Mouse (Mus musculus) midbrain, embryonic 16.5 days (tissue): ENCODE results near the gene Eva1a. TPM values are rescaled to one million over a fixed set of nuclear protein-coding genes. Genes with fewer than 3 reads are reported as not detected.
A peak's percentile ranks its signal among the peaks of the same experiment; 100 is the strongest.

Source experiments
- ATAC-seq: fragments of 200-750 bp; cut with Nextera tagmentation; 2 replicates; pipeline ENCODE4 v1.8.0; 2017; ENCODE audit warnings: moderate TSS enrichment
- H3K27ac ChIP-seq: fragments of 300-500 bp; sonication (generic); 2 replicates; pipeline ENCODE4 v1.5.1; 2014; ENCODE audit warnings: mild to moderate bottlenecking, low read length, mixed read lengths
- H3K27me3 ChIP-seq: fragments of 300-500 bp; sonication (generic); 2 replicates; pipeline ENCODE4 v1.6.1; 2014; ENCODE audit warnings: low read depth, low read length, mixed read lengths; ENCODE audit not compliant: control insufficient read depth, insufficient read depth
- H3K36me3 ChIP-seq: fragments of 300-500 bp; sonication (generic); 2 replicates; pipeline ENCODE4 v1.6.1; 2014; ENCODE audit warnings: mild to moderate bottlenecking, low read length, moderate library complexity, mixed read lengths; ENCODE audit not compliant: control insufficient read depth, insufficient read depth
- H3K4me1 ChIP-seq: fragments of 300-500 bp; sonication (generic); 2 replicates; pipeline ENCODE4 v1.6.1; 2014; ENCODE audit warnings: mild to moderate bottlenecking, low read length, mixed read lengths; ENCODE audit not compliant: control insufficient read depth, insufficient read depth
- H3K4me2 ChIP-seq: fragments of 300-500 bp; sonication (generic); 2 replicates; pipeline ENCODE4 v1.6.1; 2014; ENCODE audit warnings: mild to moderate bottlenecking, low read length, mixed read lengths
- H3K4me3 ChIP-seq: fragments of 300-500 bp; sonication (generic); 2 replicates; pipeline ENCODE4 v1.5.1; 2014; ENCODE audit warnings: low read depth, mild to moderate bottlenecking, low read length, moderate library complexity, mixed read lengths
- H3K9ac ChIP-seq: fragments of 300-500 bp; sonication (generic); 2 replicates; pipeline ENCODE4 v1.6.1; 2014; ENCODE audit warnings: low read depth, low read length, mixed read lengths
- H3K9me3 ChIP-seq: fragments of 300-500 bp; sonication (generic); replicated peaks from 2 replicates; pipeline ENCODE4 v1.6.1; 2014; ENCODE audit warnings: mild to moderate bottlenecking, low read length, mixed read lengths; ENCODE audit not compliant: control insufficient read depth, poor library complexity, severe bottlenecking
- WGBS: fragments of 180-500 bp; shearing (Covaris S2); extraction: QIAGEN DNeasy Blood & Tissue Kit; methylation state at CpG from one replicate; pipeline ENCODE4 v1.1.7; 2014; 5-methylcytosine and 5-hydroxymethylcytosine counted together
- polyA plus RNA-seq: library from polyadenylated mRNA; unstranded; fragments of >200 nt; fragmentation: Nextera tagmentation; extraction: Ambion mirVana; gene quantifications from 2 replicates; pipeline ENCODE4 v1.2.1, GENCODE M21; 2015

The Eva1a gene
- polyA plus RNA-seq, 1 experiment from 2014 or later = 0.63 TPM

- Histone ChIP-seq H3K4me3 (no peak overlapping the region), H3K9me3 (no peaks in the 10 kb centered on the region), H3K9ac (no peak overlapping the region), H3K4me2 (no peak overlapping the region), H3K27me3 (no peaks in the 10 kb centered on the region), H3K36me3 (no peaks in the 10 kb centered on the region), H3K27ac (no peak overlapping the region), H3K4me1 (no peaks in the 10 kb centered on the region)
- ATAC-seq = no peak
- WGBS = 89% methylated on average over 2 of the region's 2 CpGs
Measured at GRCm38 (mm10) chr6:82052726-82053118, 11.9 kb downstream of the Eva1a start.

GRCm38 (mm10) chr6:82054854-82055253, 14.0 kb downstream of the Eva1a start:
- no peak for ATAC-seq
- Histone ChIP-seq H3K27me3 (no peaks in the 10 kb centered on the region), H3K9ac (no peak overlapping the region), H3K4me3 (no peak overlapping the region), H3K27ac (no peak overlapping the region), H3K9me3 (no peaks in the 10 kb centered on the region), H3K4me2 (no peak overlapping the region), H3K36me3 (no peaks in the 10 kb centered on the region), H3K4me1 (no peaks in the 10 kb centered on the region)
- WGBS = 76% methylated on average over 7 of the region's 7 CpGs

GRCm38 (mm10) chr6:82059896-82060295, 19.1 kb downstream of the Eva1a start:
- Histone ChIP-seq H3K4me2 (no peak overlapping the region), H3K27me3 (no peaks in the 10 kb centered on the region), H3K9me3 (no peaks in the 10 kb centered on the region), H3K4me3 (no peak overlapping the region), H3K36me3 (no peaks in the 10 kb centered on the region), H3K9ac (no peak overlapping the region), H3K4me1 (no peaks in the 10 kb centered on the region), H3K27ac (no peak overlapping the region)
- no peak for ATAC-seq
- WGBS = 79% methylated on average over 7 of the region's 7 CpGs

DNA sequence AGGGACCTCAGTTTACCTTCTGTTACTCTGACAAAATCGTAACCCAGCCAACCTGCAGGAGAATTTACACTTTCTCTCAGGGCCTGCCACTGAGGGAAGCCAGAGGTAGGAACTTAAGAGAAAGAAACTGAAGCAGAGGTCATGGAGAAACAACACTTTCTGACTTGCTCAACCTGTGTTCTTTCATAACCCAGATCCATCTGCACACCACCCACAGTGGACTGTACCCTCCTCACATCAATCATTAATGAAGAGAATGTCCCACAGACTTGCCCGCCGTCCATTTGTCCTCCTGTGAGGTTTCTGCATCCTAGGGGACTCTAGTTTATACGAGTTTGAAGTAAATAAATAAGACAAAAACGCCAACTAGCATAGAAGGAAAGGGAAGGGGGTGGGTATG, 24.4 kb downstream of the Eva1a start:
- no peaks in the 10 kb centered on the region for H3K36me3 ChIP-seq
- no peak overlapping the region for H3K9ac ChIP-seq
- H3K27ac ChIP-seq = no peak overlapping the region
- no peak overlapping the region for H3K4me3 ChIP-seq
- H3K4me1 ChIP-seq = no peaks in the 10 kb centered on the region
- WGBS = 85% methylated on average over 5 of the region's 5 CpGs
- no peaks in the 10 kb centered on the region for H3K9me3 ChIP-seq
- H3K4me2 ChIP-seq = no peak overlapping the region
- H3K27me3 ChIP-seq = no peaks in the 10 kb centered on the region
- no peak for ATAC-seq

GRCm38 (mm10) chr6:82066515-82067081, 25.8 kb downstream of the Eva1a start:
- 90% methylated on average over 8 of the region's 8 CpGs for WGBS

DNA sequence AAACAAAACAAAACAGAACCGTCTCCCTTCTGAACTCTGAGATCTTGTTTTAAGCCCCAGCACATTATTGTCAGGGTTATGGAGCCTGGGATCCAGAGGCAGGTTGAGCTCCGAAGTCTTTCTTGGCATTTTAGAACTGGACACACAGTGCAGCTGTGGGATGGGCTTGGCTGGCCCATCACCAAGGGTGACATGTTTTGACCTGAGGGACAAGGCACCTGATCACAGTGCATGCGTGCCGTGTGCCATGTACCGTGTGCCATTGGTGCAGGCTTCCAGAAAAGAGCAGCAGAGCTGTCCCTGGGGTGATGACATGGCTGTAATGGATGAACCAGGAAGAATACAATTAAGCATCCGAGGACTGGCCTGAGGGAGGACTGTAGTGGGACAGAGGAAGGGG, 29.6 kb downstream of the Eva1a start:
- 85% methylated on average over 6 of the region's 6 CpGs for WGBS
- H3K27ac ChIP-seq = no peak overlapping the region
- no peaks in the 10 kb centered on the region for H3K36me3 ChIP-seq
- no peak for ATAC-seq
- H3K9me3 ChIP-seq = no peaks in the 10 kb centered on the region
- no peak overlapping the region for H3K4me2 ChIP-seq
- no peaks in the 10 kb centered on the region for H3K4me1 ChIP-seq
- H3K9ac ChIP-seq = no peak overlapping the region
- no peaks in the 10 kb centered on the region; the same call in 1 of the 2 replicates for H3K27me3 ChIP-seq
- H3K4me3 ChIP-seq = no peak overlapping the region

More at GRCm38 (mm10) chr6:82066515-82067081, 25.8 kb downstream of the Eva1a start:
- Histone ChIP-seq H3K36me3 (no peaks in the 10 kb centered on the region), H3K27ac (no peak overlapping the region), H3K9me3 (no peaks in the 10 kb centered on the region), H3K9ac (no peak overlapping the region), H3K27me3 (no peaks in the 10 kb centered on the region), H3K4me1 (no peaks in the 10 kb centered on the region), H3K4me3 (no peak overlapping the region), H3K4me2 (no peak overlapping the region)
- no peak for ATAC-seq

DNA sequence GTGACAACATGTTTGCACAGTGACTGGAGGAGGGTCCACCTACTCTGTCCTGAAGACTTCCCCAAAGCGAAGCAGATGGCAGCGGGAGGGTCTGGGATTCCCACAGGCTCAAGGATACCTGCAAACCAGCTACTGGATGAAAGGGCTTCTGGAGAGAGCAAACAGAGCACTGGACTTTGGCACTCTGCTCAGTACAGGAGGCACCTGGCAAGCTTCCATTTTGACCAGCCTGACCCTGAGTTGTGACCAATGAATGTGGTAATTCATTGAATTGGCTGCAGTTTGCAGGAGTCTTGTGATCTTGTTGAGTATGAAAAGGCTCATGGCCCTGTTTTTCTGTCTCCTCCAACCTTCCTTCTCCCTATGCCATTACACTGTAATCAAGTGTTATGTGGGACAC, 32.2 kb downstream of the Eva1a start:
- no peak overlapping the region for H3K27ac ChIP-seq
- 93% methylated on average over 2 of the region's 2 CpGs for WGBS
- no peaks in the 10 kb centered on the region for H3K9me3 ChIP-seq
- H3K4me3 ChIP-seq = no peak overlapping the region
- H3K27me3 ChIP-seq = no peaks in the 10 kb centered on the region; the same call in 1 of the 2 replicates
- no peak for ATAC-seq
- H3K4me1 ChIP-seq = peaks cover 2% of the 10 kb centered on the region; the same call in 1 of the 2 replicates
- no peaks in the 10 kb centered on the region for H3K36me3 ChIP-seq
- no peak overlapping the region for H3K9ac ChIP-seq
- H3K4me2 ChIP-seq = no peak overlapping the region

GRCm38 (mm10) chr6:82073567-82073966, 32.7 kb downstream of the Eva1a start:
- H3K27ac ChIP-seq = no peak overlapping the region
- H3K4me1 ChIP-seq = peaks cover 2% of the 10 kb centered on the region; the same call in 1 of the 2 replicates
- no peak overlapping the region for H3K4me2 ChIP-seq
- no peak overlapping the region for H3K9ac ChIP-seq
- H3K9me3 ChIP-seq = no peaks in the 10 kb centered on the region
- H3K27me3 ChIP-seq = no peaks in the 10 kb centered on the region; the same call in 1 of the 2 replicates
- H3K4me3 ChIP-seq = no peak overlapping the region
- ATAC-seq = no peak
- H3K36me3 ChIP-seq = no peaks in the 10 kb centered on the region
- WGBS = 89% methylated on average over 3 of the region's 3 CpGs

GRCm38 (mm10) chr6:82076364-82076763, 35.5 kb downstream of the Eva1a start:
- Histone ChIP-seq H3K4me1 (peaks cover 2% of the 10 kb centered on the region; the same call in 1 of the 2 replicates), H3K4me3 (no peak overlapping the region), H3K9ac (no peak overlapping the region), H3K27ac (no peak overlapping the region), H3K4me2 (no peak overlapping the region), H3K27me3 (no peaks in the 10 kb centered on the region; the same call in 1 of the 2 replicates), H3K36me3 (no peaks in the 10 kb centered on the region), H3K9me3 (no peaks in the 10 kb centered on the region)
- ATAC-seq = peak; percentile 66; the same call in 1 of the 2 replicates
- WGBS = 63% methylated on average over 4 of the region's 4 CpGs
